Mouse (Mus musculus) bone marrow, adult 2 months (tissue): ENCODE measurements at regions not wholly inside any gene's neighbourhood (a gene's known extent, or its start where the extent isn't known, plus 50 kb on each side); places are given as distances from the start of the nearest gene placed in this dataset.

Source experiments
- CTCF ChIP-seq: fragments of 200-500 bp; IDR thresholded peaks from 2 replicates; pipeline ENCODE4 v1.5.1; 2011; ENCODE audit warnings: low read length, control low read depth; ENCODE audit not compliant: control insufficient read depth, insufficient read depth
- POLR2A ChIP-seq: fragments of 200-500 bp; IDR thresholded peaks from 2 replicates; pipeline ENCODE4 v1.6.1; 2011; ENCODE audit warnings: low read depth, mild to moderate bottlenecking, control low read depth, low read length, borderline replicate concordance; ENCODE audit not compliant: control insufficient read depth

GRCm38 (mm10) chr12:45184510-45184909, 110.0 kb upstream of the Stxbp6 start:
- TF ChIP-seq CTCF (no peak), POLR2A (no peak)
